Mouse (Mus musculus) midbrain, embryonic 11.5 days (tissue): ENCODE results near the gene Ttc22. TPM values are rescaled to one million over a fixed set of nuclear protein-coding genes. Genes with fewer than 3 reads are reported as not detected.

Source experiments
- ATAC-seq: fragments of 200-750 bp; cut with Nextera tagmentation; 2 replicates; pipeline ENCODE4 v1.8.0; 2017; ENCODE audit warnings: moderate TSS enrichment, moderate library complexity; ENCODE audit not compliant: low FRiP score
- DNase-seq: peaks from one replicate; pipeline ENCODE4 v3.0.0; 2015; ENCODE audit warnings: low spot score; ENCODE audit errors: missing footprints
- H3K27ac ChIP-seq: fragments of 300-500 bp; sonication (generic); 2 replicates; pipeline ENCODE4 v1.5.1; 2014; ENCODE audit warnings: low read depth, low read length
- H3K27me3 ChIP-seq: fragments of 300-500 bp; sonication (generic); 2 replicates; pipeline ENCODE4 v1.6.1; 2014; ENCODE audit warnings: mild to moderate bottlenecking, low read length, moderate library complexity, mixed read lengths; ENCODE audit not compliant: control insufficient read depth, insufficient read depth
- H3K36me3 ChIP-seq: fragments of 300-500 bp; sonication (generic); 2 replicates; pipeline ENCODE4 v1.6.1; 2014; ENCODE audit warnings: mild to moderate bottlenecking, low read length, moderate library complexity, mixed read lengths; ENCODE audit not compliant: control insufficient read depth, insufficient read depth
- H3K4me1 ChIP-seq: fragments of 300-500 bp; sonication (generic); 2 replicates; pipeline ENCODE4 v1.6.1; 2014; ENCODE audit warnings: low read length; ENCODE audit not compliant: control insufficient read depth, insufficient read depth
- H3K4me2 ChIP-seq: fragments of 300-500 bp; sonication (generic); 2 replicates; pipeline ENCODE4 v1.6.1; 2014; ENCODE audit warnings: mild to moderate bottlenecking, moderate library complexity
- H3K4me3 ChIP-seq: fragments of 300-500 bp; sonication (generic); 2 replicates; pipeline ENCODE4 v1.5.1; 2014; ENCODE audit warnings: low read depth, low read length
- H3K9ac ChIP-seq: fragments of 300-500 bp; sonication (generic); 2 replicates; pipeline ENCODE4 v1.6.1; 2014; ENCODE audit warnings: low read length
- H3K9me3 ChIP-seq: fragments of 300-500 bp; sonication (generic); 2 replicates; pipeline ENCODE4 v1.6.1; 2016; ENCODE audit warnings: low read length; ENCODE audit not compliant: control insufficient read depth
- WGBS: fragments of 180-500 bp; shearing (Covaris S2); extraction: QIAGEN DNeasy Blood & Tissue Kit; methylation state at CpG from one replicate; pipeline ENCODE4 v1.1.7; 2014; 5-methylcytosine and 5-hydroxymethylcytosine counted together
- polyA plus RNA-seq: library from polyadenylated mRNA; unstranded; fragments of >200 nt; fragmentation: Nextera tagmentation; extraction: Ambion mirVana; gene quantifications from 2 replicates; pipeline ENCODE4 v1.2.1, GENCODE M21; 2014

The Ttc22 gene
- polyA plus RNA-seq, 1 experiment from 2014 or later: not detected

DNA sequence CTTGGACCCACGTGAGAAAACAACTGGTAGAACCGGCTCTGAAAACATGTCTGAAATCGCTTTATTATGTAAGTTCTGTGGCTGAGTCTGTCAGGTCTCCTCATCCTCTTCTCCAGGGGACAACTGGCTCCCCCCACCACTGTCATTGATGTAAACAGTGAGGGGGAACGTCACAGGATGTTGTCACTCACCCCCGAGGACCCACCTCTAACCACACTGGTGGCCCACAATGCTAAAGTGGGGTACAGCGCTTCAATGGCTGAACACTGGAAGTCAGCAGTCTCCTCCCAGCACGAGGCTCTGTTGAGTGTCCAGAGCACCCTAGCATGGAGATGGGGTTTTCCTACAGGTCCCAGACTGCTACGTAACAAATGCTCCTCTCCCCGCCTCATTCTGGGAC lies 31.4 kb upstream of the Ttc22 start:
- H3K4me1 ChIP-seq: no peaks in the 10 kb centered on the region
- 85% methylated on average over 9 of the region's 9 CpGs for WGBS
- peaks cover 20% of the 10 kb centered on the region for H3K36me3 ChIP-seq

DNA sequence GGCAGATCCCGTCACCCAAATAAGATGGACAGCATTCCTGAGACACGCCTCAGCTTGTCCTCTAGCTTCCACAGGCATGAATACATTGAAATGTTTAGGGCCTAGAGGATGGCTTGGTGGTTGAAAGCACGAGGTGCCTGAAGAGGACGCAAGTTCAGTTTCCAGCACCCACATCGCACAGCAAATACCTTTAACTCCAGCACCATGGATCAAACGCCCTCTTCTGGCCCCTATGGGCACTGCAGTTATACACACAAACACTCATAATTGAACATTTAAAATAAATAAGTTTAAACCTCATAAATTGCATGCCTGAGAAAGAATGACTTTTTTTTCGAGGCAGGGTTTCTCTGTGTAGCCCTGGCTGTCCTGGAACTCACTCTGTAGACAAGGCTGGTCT lies 28.6 kb upstream of the Ttc22 start:
- Histone ChIP-seq H3K9ac (no peak overlapping the region), H3K4me2 (no peak overlapping the region), H3K4me1 (no peaks in the 10 kb centered on the region), H3K36me3 (0 out of 2 replicates have a peak, but pooled peaks cover 4% of the 10 kb centered on the region), H3K27me3 (no peaks in the 10 kb centered on the region), H3K9me3 (no peaks in the 10 kb centered on the region), H3K27ac (no peak overlapping the region), H3K4me3 (no peak overlapping the region)
- DNase-seq (no peak), ATAC-seq (no peak)
- WGBS: 64% methylated on average over 7 of the region's 7 CpGs

More for the DNA sequence above, 31.4 kb upstream of the Ttc22 start:
- no peak overlapping the region for H3K27ac ChIP-seq
- H3K4me3 ChIP-seq: no peak overlapping the region
- no peak overlapping the region for H3K9ac ChIP-seq
- ATAC-seq (no peak), DNase-seq (no peak)
- no peaks in the 10 kb centered on the region for H3K9me3 ChIP-seq
- H3K4me2 ChIP-seq: no peak overlapping the region
- no peaks in the 10 kb centered on the region for H3K27me3 ChIP-seq

DNA sequence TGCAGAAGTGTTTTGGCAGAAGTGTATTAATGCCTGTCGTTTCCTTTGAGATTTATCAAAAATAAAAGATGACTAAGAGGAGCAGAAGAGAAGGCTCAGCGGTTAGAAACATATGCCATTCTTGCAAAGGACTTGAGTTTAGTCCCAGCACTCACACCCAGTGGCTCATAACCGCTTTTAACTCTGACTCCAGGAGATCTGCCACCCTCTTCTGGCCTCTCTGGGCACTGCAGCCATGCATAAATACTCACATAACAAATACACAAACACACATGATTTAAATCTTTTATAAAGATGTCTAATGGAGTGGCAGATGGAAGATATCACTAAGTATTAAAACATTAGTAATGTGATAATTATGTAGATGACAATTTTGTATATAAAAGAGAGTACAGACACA lies 26.0 kb upstream of the Ttc22 start:
- H3K9me3 ChIP-seq: no peaks in the 10 kb centered on the region
- H3K4me2 ChIP-seq: no peak overlapping the region
- ATAC-seq (no peak), DNase-seq (no peak)
- 54% methylated on average over 3 of the region's 3 CpGs for WGBS
- H3K4me3 ChIP-seq: no peak overlapping the region
- no peaks in the 10 kb centered on the region for H3K36me3 ChIP-seq
- H3K4me1 ChIP-seq: no peaks in the 10 kb centered on the region
- no peaks in the 10 kb centered on the region for H3K27me3 ChIP-seq
- no peak overlapping the region for H3K9ac ChIP-seq
- H3K27ac ChIP-seq: no peak overlapping the region

DNA sequence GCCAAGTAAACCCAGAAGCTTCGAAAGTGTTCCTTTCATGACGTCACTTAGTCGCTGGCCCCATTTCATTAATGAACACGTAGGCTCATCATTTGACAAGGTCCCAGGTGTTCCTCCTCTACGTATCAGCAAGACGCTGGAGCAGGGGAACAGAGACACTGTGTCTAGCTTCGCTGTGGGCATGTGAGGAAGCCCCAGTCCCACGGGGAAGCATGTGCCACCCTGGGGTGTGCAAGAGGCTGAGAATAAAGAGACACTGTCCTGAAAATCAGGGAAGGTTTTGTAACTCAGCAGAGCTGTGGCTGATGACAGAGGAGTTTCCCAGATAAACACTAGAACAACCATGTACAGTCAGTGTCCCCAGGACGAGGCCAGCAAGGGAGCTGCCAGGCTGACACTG lies 25.2 kb upstream of the Ttc22 start:
- no peaks in the 10 kb centered on the region for H3K9me3 ChIP-seq
- H3K27me3 ChIP-seq: no peaks in the 10 kb centered on the region
- H3K27ac ChIP-seq: no peak overlapping the region
- no peaks in the 10 kb centered on the region for H3K4me1 ChIP-seq
- H3K4me3 ChIP-seq: no peak overlapping the region
- DNase-seq (no peak), ATAC-seq (no peak)
- H3K9ac ChIP-seq: no peak overlapping the region
- H3K4me2 ChIP-seq: no peak overlapping the region
- WGBS: 81% methylated on average over 9 of the region's 9 CpGs
- no peaks in the 10 kb centered on the region for H3K36me3 ChIP-seq

DNA sequence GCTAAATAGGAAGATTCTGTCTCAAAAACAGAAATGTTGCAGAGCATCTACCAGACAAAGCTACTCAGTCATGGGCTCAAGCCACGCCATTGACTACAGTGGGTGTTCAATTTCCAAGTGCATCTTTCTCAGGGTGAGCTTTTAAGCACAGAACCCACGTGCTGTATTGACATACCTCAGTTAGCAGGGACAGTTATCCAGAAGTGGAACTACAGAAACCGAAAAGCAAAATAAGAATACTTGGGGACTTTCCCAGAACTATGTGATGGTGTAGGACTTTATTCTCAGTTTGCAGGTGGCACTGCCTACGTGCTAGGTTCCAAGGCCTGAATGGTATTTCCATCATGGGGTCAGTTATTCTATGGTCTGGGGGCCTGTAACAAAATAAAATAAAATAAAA lies 24.5 kb upstream of the Ttc22 start:
- Histone ChIP-seq H3K27ac (no peak overlapping the region), H3K4me3 (no peak overlapping the region), H3K4me1 (no peaks in the 10 kb centered on the region), H3K9me3 (no peaks in the 10 kb centered on the region), H3K9ac (no peak overlapping the region), H3K27me3 (no peaks in the 10 kb centered on the region), H3K4me2 (no peak overlapping the region), H3K36me3 (no peaks in the 10 kb centered on the region)
- ATAC-seq (no peak), DNase-seq (no peak)
- 87% methylated on average over 4 of the region's 4 CpGs for WGBS

DNA sequence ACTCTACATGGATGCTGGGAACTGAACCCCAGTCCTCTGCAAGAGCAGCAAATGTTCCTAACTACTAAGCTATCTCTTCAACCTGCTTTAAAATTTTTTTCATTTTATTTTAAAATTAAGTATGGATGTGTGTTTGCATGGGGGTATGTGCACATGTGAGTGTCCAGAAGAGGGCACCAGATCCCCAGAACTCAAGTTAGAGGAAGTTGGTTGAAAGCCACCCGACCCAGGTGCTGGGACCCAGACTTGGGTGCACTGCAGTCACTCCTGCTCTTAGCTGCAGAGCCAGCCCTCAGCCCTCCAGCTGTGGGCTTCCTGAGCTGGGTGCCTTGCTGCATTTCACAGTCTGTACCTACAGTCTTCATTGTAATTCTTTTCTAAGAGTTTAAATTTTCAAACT lies 22.8 kb upstream of the Ttc22 start:
- H3K4me3 ChIP-seq: no peak overlapping the region
- 38% methylated on average over 1 of the region's 1 CpGs for WGBS
- no peaks in the 10 kb centered on the region for H3K4me1 ChIP-seq
- DNase-seq: no peak
- H3K27ac ChIP-seq: no peak overlapping the region
- H3K4me2 ChIP-seq: no peak overlapping the region
- no peaks in the 10 kb centered on the region for H3K9me3 ChIP-seq
- no peak overlapping the region for H3K9ac ChIP-seq
- no peaks in the 10 kb centered on the region for H3K36me3 ChIP-seq
- ATAC-seq: no peak
- no peaks in the 10 kb centered on the region for H3K27me3 ChIP-seq

DNA sequence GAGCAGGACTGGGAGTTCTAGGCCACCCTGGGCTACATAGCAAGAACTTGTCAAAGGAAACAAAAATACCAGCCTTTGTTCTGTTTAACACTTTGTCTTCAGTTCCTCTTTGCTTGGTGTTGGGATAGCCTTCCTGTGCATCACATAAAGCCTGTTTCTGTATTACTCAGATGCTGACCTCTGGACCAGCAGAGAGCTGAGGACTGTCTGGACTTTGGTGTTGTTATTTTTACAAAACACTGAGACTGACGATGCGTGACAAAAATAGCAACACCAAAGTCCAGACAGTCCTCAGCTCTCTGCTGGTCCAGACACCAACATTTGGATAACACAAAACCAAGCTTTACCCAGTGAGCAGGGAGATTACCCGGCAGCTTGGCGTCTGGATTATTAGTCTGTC lies 21.5 kb upstream of the Ttc22 start:
- no peak overlapping the region for H3K4me3 ChIP-seq
- H3K27ac ChIP-seq: no peak overlapping the region
- no peak overlapping the region for H3K4me2 ChIP-seq
- ATAC-seq (no peak), DNase-seq (no peak)
- no peak overlapping the region for H3K9ac ChIP-seq
- 84% methylated on average over 4 of the region's 4 CpGs for WGBS
- H3K4me1 ChIP-seq: no peaks in the 10 kb centered on the region
- H3K27me3 ChIP-seq: no peaks in the 10 kb centered on the region
- no peaks in the 10 kb centered on the region for H3K9me3 ChIP-seq
- H3K36me3 ChIP-seq: no peaks in the 10 kb centered on the region

DNA sequence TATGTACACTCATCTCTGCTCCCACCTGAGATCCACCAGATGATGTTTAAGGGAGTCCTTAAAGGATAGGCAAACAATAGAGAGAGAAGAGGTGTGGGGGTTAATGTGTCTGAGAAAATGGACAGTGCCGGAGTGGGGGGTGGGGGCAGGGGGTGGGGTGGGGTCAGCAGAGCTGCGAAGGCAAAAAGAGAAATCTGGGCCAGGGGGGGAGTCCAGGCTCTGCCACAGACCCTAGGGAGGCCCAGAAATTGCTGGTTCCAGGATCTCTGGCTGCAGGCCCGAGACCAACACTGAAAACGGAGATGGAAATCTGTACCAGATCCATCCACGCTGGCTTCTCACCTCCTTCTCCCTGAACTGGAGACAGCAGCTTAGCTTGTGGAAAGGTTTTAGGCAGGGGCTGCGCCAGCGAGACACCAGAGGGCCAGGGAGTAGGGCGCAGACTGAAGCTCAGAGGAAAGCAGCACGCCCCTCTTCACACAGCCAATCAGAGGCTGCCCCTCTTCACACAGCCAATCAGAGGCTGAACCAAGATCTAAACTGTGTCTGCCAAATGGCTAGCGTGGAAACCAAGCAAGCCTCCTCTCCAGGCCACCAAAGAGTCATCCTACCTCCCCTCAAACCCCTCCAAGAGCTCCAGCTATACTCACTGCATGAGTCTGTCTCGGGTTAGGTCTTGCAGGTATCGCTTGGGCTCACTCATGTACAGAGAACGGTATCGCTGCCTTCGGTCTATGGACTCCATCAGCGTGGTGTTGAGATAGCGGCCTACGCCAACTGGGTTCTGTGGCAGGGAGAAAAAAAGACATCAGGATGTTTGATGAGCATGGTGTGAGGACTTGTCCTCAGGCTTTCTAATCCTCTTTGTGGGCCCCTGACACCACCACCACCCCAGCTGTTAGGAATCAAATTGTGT lies 15.3 kb upstream of the Ttc22 start:
- Histone ChIP-seq H3K4me1 (peaks cover 3% of the 10 kb centered on the region; the same call in 1 of the 2 replicates), H3K36me3 (no peaks in the 10 kb centered on the region), H3K9ac (peak overlapping the region; percentile 33; the same call in 1 of the 2 replicates), H3K4me2 (peak overlapping the region; percentile 30), H3K9me3 (no peaks in the 10 kb centered on the region), H3K27me3 (no peaks in the 10 kb centered on the region), H3K4me3 (no peak overlapping the region), H3K27ac (no peak overlapping the region)
- 47% methylated on average over 18 of the region's 18 CpGs for WGBS
- ATAC-seq (peak; percentile 92), DNase-seq (peak; percentile 90)

DNA sequence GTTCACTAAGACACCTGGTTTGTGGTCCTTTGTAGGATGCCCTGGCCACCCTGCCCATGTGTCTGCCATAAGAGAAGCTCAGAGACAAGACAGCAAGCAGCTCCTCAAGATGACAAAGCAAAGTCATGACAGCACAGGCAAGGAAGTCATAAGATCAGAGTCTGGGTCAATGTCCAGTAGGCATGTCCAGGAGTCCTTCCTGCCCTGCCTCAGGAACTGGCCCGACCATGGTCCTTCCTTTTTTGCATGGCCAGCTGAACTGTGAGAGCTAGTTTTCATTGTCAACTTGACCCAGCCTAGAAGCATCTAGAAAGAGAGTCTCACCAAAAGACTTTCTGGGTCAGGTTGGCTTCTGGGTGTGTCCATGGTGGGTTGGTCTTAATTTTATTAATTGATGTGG lies 14.3 kb upstream of the Ttc22 start:
- Histone ChIP-seq H3K4me3 (no peak overlapping the region), H3K36me3 (no peaks in the 10 kb centered on the region), H3K27ac (no peak overlapping the region), H3K4me2 (no peak overlapping the region), H3K27me3 (no peaks in the 10 kb centered on the region), H3K9ac (no peak overlapping the region), H3K4me1 (peaks cover 3% of the 10 kb centered on the region; the same call in 1 of the 2 replicates), H3K9me3 (no peaks in the 10 kb centered on the region)
- ATAC-seq (no peak), DNase-seq (no peak)
- WGBS: 82% methylated on average over 1 of the region's 1 CpGs
